Mouse (Mus musculus): ENCODE measurements around the gene Mtm1. TPM values are rescaled to one million over a fixed set of nuclear protein-coding genes. Genes with fewer than 3 reads are reported as not detected.

Mtm1 gene
- total RNA-seq (2021) (10 to 100 TPM; 15.6 to 18.9 TPM), polyA plus RNA-seq (2012; rRNA removed) (5.0 and 10.7 TPM in 2 replicates)
- long read RNA-seq, transcript Mtm1-203 (15 exons, 3,379 nt), result major isoform, 41 of 55 reads
- long read RNA-seq, partial matches to known transcripts, result 4 of 55 reads
- long read RNA-seq, other reads (novel, unspliced or antisense), result 10 of 55 reads

DNA sequence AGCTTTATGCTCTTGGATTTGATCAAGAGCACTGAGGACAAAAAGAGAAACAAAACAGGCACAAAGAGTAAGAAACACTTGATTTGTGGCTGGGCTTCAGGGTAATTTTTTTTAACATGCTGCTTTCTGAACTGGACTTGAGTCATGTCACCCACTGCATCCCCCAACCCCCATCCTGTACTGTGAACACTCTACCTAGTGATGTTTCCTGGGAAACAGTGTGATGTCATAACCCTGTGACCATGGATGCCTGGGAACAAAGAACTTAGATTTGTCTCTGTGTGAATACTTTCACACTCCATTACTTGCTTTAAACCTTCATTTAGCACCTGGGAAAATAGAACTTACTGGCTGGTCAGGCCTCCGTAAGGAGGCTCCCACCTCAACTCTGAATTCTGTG lies at the start of gene Mtm1:
Gene Mtm1, plus strand, starts transcription at position 301 of the 400 bp plus-strand sequence.
- no peak within 1 kb of the TSS for H3K4me3 ChIP-seq
- H3K9ac ChIP-seq (ENCODE audit: low read depth, low read length), result no peak within 1 kb of the TSS
- 89% methylated on average over 1 of the region's 1 CpGs for WGBS
- H3K36me3 ChIP-seq (ENCODE audit: control insufficient read depth, insufficient read depth, low read length), result no peaks in the 10 kb centered on the region
- no peaks in the 10 kb centered on the region for H3K4me1 ChIP-seq (ENCODE audit: control insufficient read depth, insufficient read depth, low read length)
- intact Hi-C loops (cut with DNase I), result loop anchor here (10.0 kb wide), 2 partner anchors 94 to 736 kb away; partner anchors contain the start of gene Tmem185a
- H3K27ac ChIP-seq, result no peak within 1 kb of the TSS
- TF ChIP-seq EP300 (IDR thresholded peaks at IDR 0.05; ENCODE audit: insufficient read depth, low read depth, low read length), result no peak
- no peak for TF ChIP-seq CTCF (IDR thresholded peaks at IDR 0.05)
- no peak for TF ChIP-seq POLR2A (IDR thresholded peaks at IDR 0.05; ENCODE audit: insufficient read depth, low read depth, low read length)
- DNase-seq, result no peak
- H3K27me3 ChIP-seq (ENCODE audit: control insufficient read depth, insufficient read depth, low read length), result no peaks in the 10 kb centered on the region
- H3K79me2 ChIP-seq (replicated peaks; ENCODE audit: control insufficient read depth, insufficient read depth, low read length), result no peaks in the 10 kb centered on the region

DNA sequence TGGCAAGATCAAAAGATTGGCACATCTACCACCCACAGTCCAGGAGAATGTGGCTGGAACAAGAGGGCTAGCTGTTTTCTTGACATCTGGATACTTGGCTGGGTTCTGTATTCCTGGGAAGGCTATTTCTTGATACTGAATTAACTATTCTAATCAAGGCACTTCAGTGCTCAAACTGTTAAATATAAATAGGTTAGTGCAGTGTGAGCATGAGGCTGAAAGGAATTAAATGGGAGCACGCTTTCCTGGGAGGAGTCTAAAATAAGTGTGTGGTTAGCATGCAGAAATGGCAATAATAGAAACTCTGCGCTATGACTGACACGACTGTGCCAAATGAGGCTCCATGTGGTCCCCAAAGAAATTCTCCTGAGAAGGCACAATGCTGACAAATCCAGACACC lies 29.0 kb upstream of the Mtm1 start:
- H3K27ac ChIP-seq, result no peak overlapping the region
- no peaks in the 10 kb centered on the region for H3K27me3 ChIP-seq (ENCODE audit: control insufficient read depth, insufficient read depth, low read length)
- H3K4me1 ChIP-seq (ENCODE audit: control insufficient read depth, insufficient read depth, low read length), result no peaks in the 10 kb centered on the region
- H3K4me3 ChIP-seq, result no peak overlapping the region
- no peak for DNase-seq
- TF ChIP-seq EP300 (IDR thresholded peaks at IDR 0.05; ENCODE audit: insufficient read depth, low read depth, low read length) (no peak), POLR2A (IDR thresholded peaks at IDR 0.05; ENCODE audit: insufficient read depth, low read depth, low read length) (no peak), CTCF (IDR thresholded peaks at IDR 0.05) (no peak)
- H3K36me3 ChIP-seq (ENCODE audit: control insufficient read depth, insufficient read depth, low read length), result no peaks in the 10 kb centered on the region
- no peak overlapping the region for H3K9ac ChIP-seq (ENCODE audit: low read depth, low read length)
- WGBS, result 67% methylated on average over 3 of the region's 3 CpGs
- intact Hi-C loops (cut with DNase I), result no loop called here
- no peaks in the 10 kb centered on the region for H3K79me2 ChIP-seq (replicated peaks; ENCODE audit: control insufficient read depth, insufficient read depth, low read length)

- Histone ChIP-seq H3K4me3 (no peak overlapping the region), H3K9ac (ENCODE audit: low read depth, low read length) (no peak overlapping the region), H3K36me3 (ENCODE audit: control insufficient read depth, insufficient read depth, low read length) (no peaks in the 10 kb centered on the region), H3K4me1 (ENCODE audit: control insufficient read depth, insufficient read depth, low read length) (no peaks in the 10 kb centered on the region), H3K79me2 (replicated peaks; ENCODE audit: control insufficient read depth, insufficient read depth, low read length) (no peaks in the 10 kb centered on the region), H3K27ac (no peak overlapping the region), H3K27me3 (ENCODE audit: control insufficient read depth, insufficient read depth, low read length) (no peaks in the 10 kb centered on the region)
- DNase-seq, result peak; percentile 30 to 40
- intact Hi-C loops (cut with DNase I), result no loop called here
- TF ChIP-seq CTCF (IDR thresholded peaks at IDR 0.05) (no peak), POLR2A (IDR thresholded peaks at IDR 0.05; ENCODE audit: insufficient read depth, low read depth, low read length) (no peak), EP300 (IDR thresholded peaks at IDR 0.05; ENCODE audit: insufficient read depth, low read depth, low read length) (no peak)
- 47% methylated on average over 4 of the region's 4 CpGs for WGBS
These were observed 26.9 kb upstream of the Mtm1 start for GRCm38 (mm10) chrX:71183671-71184070.

GRCm38 (mm10) chrX:71186396-71186795 lies 24.2 kb upstream of the Mtm1 start:
- H3K4me3 ChIP-seq, result no peak overlapping the region
- H3K79me2 ChIP-seq (replicated peaks; ENCODE audit: control insufficient read depth, insufficient read depth, low read length), result no peaks in the 10 kb centered on the region
- TF ChIP-seq POLR2A (IDR thresholded peaks at IDR 0.05; ENCODE audit: insufficient read depth, low read depth, low read length), result no peak
- no peak for TF ChIP-seq CTCF (IDR thresholded peaks at IDR 0.05)
- no peak for TF ChIP-seq EP300 (IDR thresholded peaks at IDR 0.05; ENCODE audit: insufficient read depth, low read depth, low read length)
- H3K9ac ChIP-seq (ENCODE audit: low read depth, low read length), result no peak overlapping the region
- peak; percentile 34 to 52 for DNase-seq
- H3K27ac ChIP-seq, result peak overlapping the region; percentile 48
- H3K27me3 ChIP-seq (ENCODE audit: control insufficient read depth, insufficient read depth, low read length), result no peaks in the 10 kb centered on the region
- H3K4me1 ChIP-seq (ENCODE audit: control insufficient read depth, insufficient read depth, low read length), result no peaks in the 10 kb centered on the region
- intact Hi-C loops (cut with DNase I), result no loop called here
- H3K36me3 ChIP-seq (ENCODE audit: control insufficient read depth, insufficient read depth, low read length), result no peaks in the 10 kb centered on the region
- 43% methylated on average over 1 of the region's 1 CpGs for WGBS

DNA sequence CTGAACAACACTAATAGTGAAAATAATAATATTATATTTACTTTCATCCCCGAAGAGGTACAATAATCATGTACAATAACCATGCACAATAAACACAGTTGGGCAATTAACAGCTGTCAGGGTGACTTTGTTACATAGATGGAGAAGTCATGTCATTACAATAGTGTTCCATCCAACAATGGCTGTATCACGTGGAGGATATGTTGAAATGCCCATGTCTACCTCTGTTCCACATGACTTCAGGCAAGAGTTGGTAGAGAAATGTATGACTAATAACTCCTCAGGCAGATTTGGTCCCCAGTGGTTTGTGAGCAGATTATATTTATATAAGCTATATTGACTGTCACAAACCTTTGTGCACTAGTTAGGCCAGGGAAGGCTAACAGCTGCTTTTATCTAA lies 5.8 kb upstream of the Mtm1 start:
- Histone ChIP-seq H3K79me2 (replicated peaks; ENCODE audit: control insufficient read depth, insufficient read depth, low read length) (no peaks in the 10 kb centered on the region), H3K4me3 (no peak overlapping the region), H3K27me3 (ENCODE audit: control insufficient read depth, insufficient read depth, low read length) (no peaks in the 10 kb centered on the region), H3K9ac (ENCODE audit: low read depth, low read length) (no peak overlapping the region), H3K4me1 (ENCODE audit: control insufficient read depth, insufficient read depth, low read length) (no peaks in the 10 kb centered on the region), H3K27ac (no peak overlapping the region), H3K36me3 (ENCODE audit: control insufficient read depth, insufficient read depth, low read length) (no peaks in the 10 kb centered on the region)
- intact Hi-C loops (cut with DNase I), result no loop called here
- 62% methylated on average over 2 of the region's 2 CpGs for WGBS
- no peak for DNase-seq
- no peak for TF ChIP-seq POLR2A (IDR thresholded peaks at IDR 0.05; ENCODE audit: insufficient read depth, low read depth, low read length)
- TF ChIP-seq CTCF (IDR thresholded peaks at IDR 0.05), result no peak

GRCm38 (mm10) chrX:71205821-71206542 lies 4.6 kb upstream of the Mtm1 start:
- Histone ChIP-seq H3K79me2 (replicated peaks; ENCODE audit: control insufficient read depth, insufficient read depth, low read length) (no peaks in the 10 kb centered on the region), H3K27ac (no peak overlapping the region), H3K4me3 (no peak overlapping the region), H3K27me3 (ENCODE audit: control insufficient read depth, insufficient read depth, low read length) (no peaks in the 10 kb centered on the region), H3K9ac (ENCODE audit: low read depth, low read length) (no peak overlapping the region), H3K4me1 (ENCODE audit: control insufficient read depth, insufficient read depth, low read length) (no peaks in the 10 kb centered on the region), H3K36me3 (ENCODE audit: control insufficient read depth, insufficient read depth, low read length) (no peaks in the 10 kb centered on the region)
- intact Hi-C loops (cut with DNase I), result no loop called here
- TF ChIP-seq CTCF (IDR thresholded peaks at IDR 0.05) (no peak), EP300 (IDR thresholded peaks at IDR 0.05; ENCODE audit: insufficient read depth, low read depth, low read length) (no peak), POLR2A (IDR thresholded peaks at IDR 0.05; ENCODE audit: insufficient read depth, low read depth, low read length) (no peak)
- WGBS, result 82% methylated on average over 1 of the region's 1 CpGs
- DNase-seq, result no peak
